Comparison of ENCODE assay signal across 28 mouse cellular contexts in genomic region chr3:35900555-35901204, GRCm38 (mm10). TPM values are rescaled to one million over a fixed set of nuclear protein-coding genes. Genes with fewer than 3 reads are reported as not detected.
DNase-seq lines count a peak whose midpoint lies in the region; ATAC-seq and TF ChIP-seq lines count a peak whose summit lies in the region.
"Had no signal": no experiment of that assay in that cellular context is flagged by ENCODE, and none has a peak within 500 bp of the region (broad histone marks: within the 10 kb centered on the region; RNA-seq: fewer than 3 reads in every experiment).

No protein-coding gene starts in this region.

- peak overlapping the region; percentile 92 for H3K4me2 ChIP-seq in CH12.LX (ENCODE audit: insufficient read depth, low read depth, poor library complexity, severe bottlenecking)
- H3K4me2 ChIP-seq in intestine, postnatal 0 days (replicated peaks; ENCODE audit: low read depth) = no peak overlapping the region
- H3K4me2 ChIP-seq: embryonic facial prominence, embryonic 12.5 days; embryonic facial prominence, embryonic 15.5 days; heart, embryonic 12.5 days; heart, embryonic 15.5 days; hindbrain, embryonic 13.5 days had no signal

- H3K27ac ChIP-seq in CH12.LX (ENCODE audit: insufficient read depth, low read depth) = peak overlapping the region; percentile 93
- H3K27ac ChIP-seq in intestine, postnatal 0 days (ENCODE audit: low read depth, low read length) = no peak overlapping the region; the same call in 1 of the 2 replicates
- H3K27ac ChIP-seq: embryonic facial prominence, embryonic 12.5 days; embryonic facial prominence, embryonic 15.5 days; heart, embryonic 15.5 days; hindbrain, embryonic 10.5 days; hindbrain, embryonic 13.5 days had no signal

- 97% methylated on average over 5 of the region's 5 CpGs for WGBS in intestine, postnatal 0 days

- peak overlapping the region; percentile 30; the same call in 1 of the 2 replicates for H3K9ac ChIP-seq in CH12.LX (ENCODE audit: insufficient read depth, low read depth)
- H3K9ac ChIP-seq in intestine, postnatal 0 days (ENCODE audit: low read depth, low read length) = no peak overlapping the region
- H3K9ac ChIP-seq: embryonic facial prominence, embryonic 12.5 days; embryonic facial prominence, embryonic 15.5 days; forebrain, postnatal 0 days; heart, embryonic 12.5 days; heart, embryonic 15.5 days; hindbrain, embryonic 13.5 days had no signal

- TF ChIP-seq EP300 in CH12.LX (IDR thresholded peaks at IDR 0.05; ENCODE audit: low read length) = peak; percentile 61

- peaks cover 5% of the 10 kb centered on the region for H3K9me3 ChIP-seq in CH12.LX (replicated peaks; ENCODE audit: low read length)
- H3K9me3 ChIP-seq in intestine, postnatal 0 days (ENCODE audit: control insufficient read depth) = no peaks in the 10 kb centered on the region
- H3K9me3 ChIP-seq: embryonic facial prominence, embryonic 12.5 days; embryonic facial prominence, embryonic 15.5 days; heart, embryonic 12.5 days; heart, embryonic 15.5 days; hindbrain, embryonic 10.5 days; hindbrain, embryonic 13.5 days had no signal

- H3K4me1 ChIP-seq in CH12.LX (ENCODE audit: control insufficient read depth in 1 of 2, insufficient read depth in 2 of 2) = peaks cover 15 to 56% of the 10 kb centered on the region in 2 experiments
- no peaks in the 10 kb centered on the region for H3K4me1 ChIP-seq in intestine, postnatal 0 days (replicated peaks; ENCODE audit: control insufficient read depth, insufficient read depth, low read length)
- H3K4me1 ChIP-seq: embryonic facial prominence, embryonic 12.5 days; embryonic facial prominence, embryonic 15.5 days; heart, embryonic 12.5 days; heart, embryonic 15.5 days; hindbrain, embryonic 10.5 days; hindbrain, embryonic 13.5 days had no signal

- no peak for TF ChIP-seq POLR2A in CH12.LX (IDR thresholded peaks at IDR 0.05; ENCODE audit: low read depth, low read length)

- H3K79me2 ChIP-seq in CH12.LX (replicated peaks; ENCODE audit: control insufficient read depth, extremely low read depth, insufficient read depth, poor library complexity, severe bottlenecking) = no peaks in the 10 kb centered on the region

- no peak; the same call in 1 of the 2 replicates for TF ChIP-seq RAD21 in CH12.LX (IDR thresholded peaks at IDR 0.05; ENCODE audit: low read depth, low read length)

- no peaks in the 10 kb centered on the region for H3K27me3 ChIP-seq in CH12.LX (replicated peaks)
- no peaks in the 10 kb centered on the region for H3K27me3 ChIP-seq in splenic B cell, adult 2 months (ENCODE audit: control insufficient read depth, insufficient read depth, low read length, poor library complexity, severe bottlenecking)
- no peaks in the 10 kb centered on the region for H3K27me3 ChIP-seq in intestine, postnatal 0 days (replicated peaks; ENCODE audit: control insufficient read depth, insufficient read depth, low read length)
- H3K27me3 ChIP-seq: embryonic facial prominence, embryonic 12.5 days; embryonic facial prominence, embryonic 15.5 days; heart, embryonic 12.5 days; heart, embryonic 15.5 days; hindbrain, embryonic 13.5 days had no signal

- H3K36me3 ChIP-seq in CH12.LX (replicated peaks in 1 of 2; ENCODE audit: control insufficient read depth in 1 of 2, insufficient read depth in 1 of 2, low read length in 1 of 2) = peaks cover 15 to 42% of the 10 kb centered on the region in 2 experiments
- H3K36me3 ChIP-seq in splenic B cell, adult 2 months (ENCODE audit: control insufficient read depth, insufficient read depth, low read length, poor library complexity, severe bottlenecking) = peaks cover 3% of the 10 kb centered on the region; the same call in 1 of the 2 replicates
- peaks cover 18% of the 10 kb centered on the region for H3K36me3 ChIP-seq in intestine, postnatal 0 days (ENCODE audit: control insufficient read depth, insufficient read depth)

- in situ Hi-C loops in CH12.LX (cut with MboI; ENCODE audit: low pct_ligation_motif_present, low pct_unique_long_range_greater_than_20kb, low sequenced_read_pairs) = no loop called here

- peak; percentile 77 for DNase-seq in spleen, postnatal 36 days (ENCODE audit: low spot score in 2 of 2)
- no peak for DNase-seq in spleen, postnatal 4 days (ENCODE audit: low spot score in 2 of 2)
- DNase-seq in CH12.LX (ENCODE audit: extremely low read depth) = peak; percentile 89
- DNase-seq in splenic B cell, adult 2 months (ENCODE audit: low read depth, low spot score) = peak; percentile 83
- no peak for DNase-seq in ovary, postnatal 14 days (ENCODE audit: low spot score)
- DNase-seq: adrenal gland, adult 8-10 months; adrenal gland, postnatal 25 days; cerebellum, adult 11-12 months; cerebellum, adult 8-10 months; cerebellum, postnatal 10 days; cerebellum, postnatal 36 days; forebrain, postnatal 0 days; gastrocnemius, postnatal 25 days; heart, adult 18-20 months; heart, postnatal 10 days; heart, postnatal 36 days had no signal

- TF ChIP-seq CTCF in CH12.LX (conservative IDR thresholded peaks at IDR 0.05 in 1 of 2, IDR thresholded peaks at IDR 0.05 in 1 of 2; ENCODE audit: low read depth in 2 of 2, low read length in 2 of 2) = no peak
- TF ChIP-seq CTCF in intestine, postnatal 0 days (IDR thresholded peaks at IDR 0.05; ENCODE audit: low read depth) = no peak

- dilution Hi-C loops in CH12.LX (cut with MboI; ENCODE audit: extremely low pct_ligation_motif_present, extremely low pct_unique_long_range_greater_than_20kb, low sequenced_read_pairs) = no loop called here

- H3K4me3 ChIP-seq in CH12.LX (replicated peaks in 1 of 3; ENCODE audit: low read depth in 2 of 3, low read length in 2 of 3, poor library complexity in 1 of 3) = peak overlapping the region in 1 of 3 experiments; percentile 20
- no peak overlapping the region for H3K4me3 ChIP-seq in intestine, postnatal 0 days (ENCODE audit: low read depth, low read length)
- H3K4me3 ChIP-seq: embryonic facial prominence, embryonic 12.5 days; embryonic facial prominence, embryonic 15.5 days; heart, embryonic 12.5 days; heart, embryonic 15.5 days; hindbrain, embryonic 10.5 days; hindbrain, embryonic 13.5 days had no signal

- 0 out of 2 replicates have a peak, but pooled peaks have one; percentile 22 for ATAC-seq in common myeloid progenitor, adult 5-6 weeks (replicated peaks; ENCODE audit: low read depth, poor library complexity, severe bottlenecking)
- no peak for ATAC-seq in CD4-positive, CD25-positive, alpha-beta regulatory T cell, adult 4 months
- ATAC-seq in intestine, postnatal 0 days = no peak
- ATAC-seq: activated CD4-positive, CD25-positive, alpha-beta regulatory T cell, adult 4 months; forebrain, embryonic 14.5 days; forebrain, postnatal 0 days; hindbrain, embryonic 16.5 days had no signal

TF ChIP-seq in CH12.LX, 34 proteins besides CTCF, POLR2A, EP300 and RAD21:
- peak; percentile 31 for TF ChIP-seq MYC (IDR thresholded peaks at IDR 0.05; ENCODE audit: low read depth, low read length)
- TF ChIP-seq MEF2A (IDR thresholded peaks at IDR 0.05; ENCODE audit: borderline replicate concordance, low read depth, low read length) = peak; percentile 30; the same call in 1 of the 2 replicates
- TF ChIP-seq JUND (conservative IDR thresholded peaks at IDR 0.05; ENCODE audit: low read depth, low read length) = 0 out of 2 replicates have a peak, but pooled peaks have one; percentile 20
- TF ChIP-seq MXI1 (IDR thresholded peaks at IDR 0.05; ENCODE audit: low read depth, low read length) = peak; percentile 91
- TF ChIP-seq SIN3A (IDR thresholded peaks at IDR 0.05; ENCODE audit: low read length) = peak; percentile 62; the same call in 1 of the 2 replicates
- TF ChIP-seq RCOR1 (conservative IDR thresholded peaks at IDR 0.05; ENCODE audit: low read depth, low read length) = no peak
- peak; percentile 50 for TF ChIP-seq BHLHE40 (IDR thresholded peaks at IDR 0.05; ENCODE audit: low read depth, low read length)
- TF ChIP-seq TCF12 (IDR thresholded peaks at IDR 0.05; ENCODE audit: low read depth, low read length) = peak; percentile 15; the same call in 1 of the 2 replicates
- peak; percentile 62; the same call in 1 of the 2 replicates for TF ChIP-seq ZNF384 (IDR thresholded peaks at IDR 0.05; ENCODE audit: low read depth, low read length)
- TF ChIP-seq ETS1 (conservative IDR thresholded peaks at IDR 0.05; ENCODE audit: low read depth, low read length) = 0 out of 2 replicates have a peak, but pooled peaks have one; percentile 21
- TF ChIP-seq ZMIZ1 (IDR thresholded peaks at IDR 0.05; ENCODE audit: low read depth, low read length) = no peak
- no peak for TF ChIP-seq KAT2A (IDR thresholded peaks at IDR 0.05; ENCODE audit: insufficient replicate concordance, low read length)
- TF ChIP-seq IRF4 (IDR thresholded peaks at IDR 0.05; ENCODE audit: low read depth, low read length) = peak; percentile 33; the same call in 1 of the 2 replicates

RNA-seq across cellular contexts. Expression of gene Dcun1d1, which starts 36.6 kb away (rescaled TPM):
- total RNA-seq in CH12.LX (2012; rRNA removed) (32.6 and 38.9 TPM in 2 replicates), CH12.LX (2014; rRNA removed) (72.4 and 86.0 TPM in 2 replicates)
- polyA plus RNA-seq in CH12.LX (2012; ENCODE audit: insufficient read length, low read depth) = 42.3 and 55.2 TPM in 2 replicates
- total RNA-seq in common myeloid progenitor, adult 5-6 weeks (2017) = 226 and 326 TPM in 2 replicates
- 100 to 1,000 TPM in 1 of 2 experiments, 10 to 100 TPM in 1; 95.9 to 129 TPM for polyA plus RNA-seq in CD4-positive, CD25-positive, alpha-beta regulatory T cell, adult 4 months (2017; shearing (Covaris generic))
- 61.7 and 64.8 TPM in 2 replicates for polyA plus RNA-seq in intestine, postnatal 0 days (2015; fragmentation: Nextera tagmentation; extraction: Ambion mirVana)

Comparison
In these comparisons a context has a peak if more than half of its experiments do, and no peak if none do; other contexts are left out.
1. DNase-seq: peak in spleen, postnatal 36 days (2 of 2), CH12.LX (single experiment) and splenic B cell, adult 2 months (single experiment); none in spleen, postnatal 4 days (0 of 2) and ovary, postnatal 14 days (single experiment).